Mouse (Mus musculus) ES-E14 (cell line): ENCODE results near the gene Tm4sf20. TPM values are rescaled to one million over a fixed set of nuclear protein-coding genes. Genes with fewer than 3 reads are reported as not detected.

Experiments used
- DNase-seq: peaks from one replicate; pipeline ENCODE4 v3.0.0-alpha.2; 2013; ENCODE audit warnings: low read depth, low spot score
- H3K27ac ChIP-seq: 2 replicates; pipeline ENCODE4 v1.5.1; 2012; ENCODE audit warnings: low read depth, mild to moderate bottlenecking, low read length, moderate library complexity, mixed read lengths; ENCODE audit not compliant: poor library complexity, insufficient read depth, severe bottlenecking
- H3K36me3 ChIP-seq: 2 replicates; pipeline ENCODE4 v1.6.1; 2012; ENCODE audit warnings: mild to moderate bottlenecking, low read length, moderate library complexity, mixed read lengths; ENCODE audit not compliant: control insufficient read depth, poor library complexity, insufficient read depth, severe bottlenecking
- H3K4me1 ChIP-seq, 2 experiments: fragments of 150-350 bp in 1 of 2; sonication (generic) in 1 of 2; 2 replicates each; pipeline ENCODE4 v1.6.1; 2012; ENCODE audit warnings: low read length in 2 of 2, mild to moderate bottlenecking in 1 of 2, mixed read lengths in 1 of 2; ENCODE audit not compliant: control insufficient read depth in 2 of 2, insufficient read depth in 2 of 2, poor library complexity in 1 of 2
- H3K4me3 ChIP-seq, 2 experiments: fragments of 150-350 bp in 1 of 2; sonication (generic) in 1 of 2; 2 replicates each; pipeline ENCODE4 v1.5.1; 2012; ENCODE audit warnings: low read length in 2 of 2, low read depth in 1 of 2, mild to moderate bottlenecking in 1 of 2, mixed read lengths in 1 of 2; ENCODE audit not compliant: insufficient read depth in 1 of 2, poor library complexity in 1 of 2, severe bottlenecking in 1 of 2
- H3K9ac ChIP-seq: 2 replicates; pipeline ENCODE4 v1.6.1; 2012; ENCODE audit warnings: low read depth, mild to moderate bottlenecking, low read length, mixed read lengths; ENCODE audit not compliant: poor library complexity, insufficient read depth, severe bottlenecking
- H3K9me3 ChIP-seq: fragments of 150-350 bp; sonication (generic); 2 replicates; pipeline ENCODE4 v1.6.1; 2012; ENCODE audit warnings: low read depth, mild to moderate bottlenecking, low read length; ENCODE audit not compliant: control insufficient read depth, insufficient read depth
- CHD2 ChIP-seq: IDR thresholded peaks from 2 replicates; pipeline ENCODE4 v1.6.1; 2014; ENCODE audit warnings: mild to moderate bottlenecking, low read depth, low read length, inconsistent platforms
- HCFC1 ChIP-seq: IDR thresholded peaks from 2 replicates; pipeline ENCODE4 v1.6.1; 2012; ENCODE audit warnings: low read length, inconsistent platforms, borderline replicate concordance; ENCODE audit not compliant: insufficient read depth
- MAFK ChIP-seq: IDR thresholded peaks from 2 replicates; pipeline ENCODE4 v1.6.1; 2014; ENCODE audit warnings: mild to moderate bottlenecking, low read depth, low read length, inconsistent platforms; ENCODE audit not compliant: insufficient read depth
- ZC3H11A ChIP-seq: IDR thresholded peaks from 2 replicates; pipeline ENCODE4 v1.6.1; 2012; ENCODE audit warnings: low read depth, mild to moderate bottlenecking, inconsistent platforms, low read length, borderline replicate concordance
- ZNF384 ChIP-seq: IDR thresholded peaks from 2 replicates; pipeline ENCODE4 v1.6.1; 2012; ENCODE audit warnings: low read depth, low read length, inconsistent platforms
- in situ Hi-C, 2 experiments: fragments of 600-800 bp; cut with MboI; formaldehyde crosslinking; loops; one replicate each; pipeline ENCODE4 v1.15.1; 2025; ENCODE audit warnings: low sequenced_read_pairs in 2 of 2, inconsistent platforms in 1 of 2; ENCODE audit not compliant: unreplicated experiment in 2 of 2
- total RNA-seq: library from RNA; depleted of rRNA; stranded (reverse); fragments of 300-350 nt; gene quantifications from 2 replicates; pipeline ENCODE4 v1.2.3, GENCODE M21; 2012; rRNA removed

Tm4sf20 gene
- not detected in 2 replicates for total RNA-seq

DNA sequence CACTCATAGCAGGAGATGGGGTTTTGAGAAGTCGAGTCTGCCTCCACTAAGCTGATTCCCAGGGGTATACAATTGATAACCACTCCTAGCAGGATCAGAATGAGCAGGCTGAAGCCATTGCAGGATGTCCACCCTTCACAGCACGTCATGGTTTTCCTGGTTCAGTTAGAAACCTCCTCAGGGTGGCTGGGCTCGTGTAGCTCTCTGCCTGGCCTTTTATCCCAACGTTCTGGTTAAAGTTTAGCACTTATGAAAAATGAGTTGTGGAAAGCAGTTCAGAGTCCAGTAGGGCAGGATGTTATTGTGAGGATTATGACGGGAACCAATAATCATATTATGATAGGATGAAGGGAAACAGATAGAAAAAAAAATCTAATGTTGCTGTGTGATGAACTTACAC lies at the start of gene Tm4sf20:
Gene Tm4sf20, minus strand, starts transcription at position 193 of the 400 bp plus-strand sequence.
- DNase-seq: no peak
- Histone ChIP-seq H3K9ac (no peak within 1 kb of the TSS), H3K9me3 (no peaks in the 10 kb centered on the region), H3K4me1 (no peaks in the 10 kb centered on the region), H3K27ac (no peak within 1 kb of the TSS), H3K36me3 (no peaks in the 10 kb centered on the region), H3K4me3 (no peak within 1 kb of the TSS)
- in situ Hi-C loops: loop anchor here in 1 of 2 experiments (10.0 kb wide), 1 partner anchor 213 kb away; no protein-coding TSS in a partner anchor
- TF ChIP-seq ZC3H11A (no peak), ZNF384 (no peak), CHD2 (no peak), MAFK (no peak), HCFC1 (no peak)

DNA sequence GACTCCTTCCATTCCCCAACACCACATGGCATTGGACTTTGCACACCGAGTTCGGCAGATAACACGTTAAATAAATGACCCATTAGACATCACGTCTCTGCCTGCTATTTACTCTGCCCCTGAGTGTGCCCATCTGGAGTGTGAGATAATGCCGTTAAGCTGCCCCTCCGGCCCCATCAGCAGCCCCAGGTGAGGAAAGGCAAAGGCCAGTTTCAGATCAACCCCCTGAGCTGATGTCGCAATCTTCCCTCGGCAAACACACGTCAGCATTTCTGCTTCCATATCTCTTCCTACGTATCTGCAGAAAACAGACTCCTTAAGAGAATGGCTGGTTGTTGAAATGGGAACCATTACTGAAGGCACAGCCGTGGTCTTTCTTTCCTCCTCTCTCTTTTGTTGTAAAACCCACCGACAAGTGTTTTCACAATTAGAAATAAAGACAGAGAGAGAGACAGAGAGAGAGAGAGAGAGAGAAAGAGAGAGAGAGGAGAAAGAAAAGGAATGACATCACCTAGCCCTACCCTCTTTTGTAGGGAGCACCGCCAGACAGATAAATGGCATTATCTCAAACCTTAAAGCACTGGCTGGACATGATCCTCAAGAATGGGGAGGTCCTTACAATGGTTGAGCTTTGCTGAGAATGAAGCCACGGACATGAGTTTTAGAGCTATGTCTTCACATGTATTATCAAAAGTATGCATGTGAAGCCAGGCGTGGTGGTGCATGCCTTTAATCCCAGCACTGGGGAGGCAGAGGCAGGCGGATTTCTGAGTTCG lies 47.9 kb upstream of the Tm4sf20 start:
- Histone ChIP-seq H3K36me3 (no peaks in the 10 kb centered on the region), H3K9ac (no peak overlapping the region), H3K9me3 (no peaks in the 10 kb centered on the region), H3K27ac (no peak overlapping the region), H3K4me1 (peaks cover 4 to 6% of the 10 kb centered on the region in 2 experiments; a peak in 3 of 4 replicates), H3K4me3 (no peak overlapping the region)
- in situ Hi-C loops: loop anchor here in 1 of 2 experiments (25.0 kb wide), 1 partner anchor 171 kb away; no protein-coding TSS in a partner anchor
- TF ChIP-seq ZC3H11A (no peak), MAFK (no peak), HCFC1 (no peak), CHD2 (no peak), ZNF384 (no peak)
- DNase-seq: no peak

GRCm38 (mm10) chr1:82811766-82812165 lies 43.5 kb upstream of the Tm4sf20 start:
- Histone ChIP-seq H3K36me3 (no peaks in the 10 kb centered on the region), H3K27ac (no peak overlapping the region), H3K9me3 (no peaks in the 10 kb centered on the region), H3K9ac (no peak overlapping the region), H3K4me3 (no peak overlapping the region), H3K4me1 (no peaks in the 10 kb centered on the region)
- TF ChIP-seq ZNF384 (no peak), CHD2 (no peak), MAFK (no peak), ZC3H11A (no peak), HCFC1 (no peak)
- in situ Hi-C loops: loop anchor here in 1 of 2 experiments (25.0 kb wide), 1 partner anchor 176 kb away; no protein-coding TSS in a partner anchor
- DNase-seq: no peak

DNA sequence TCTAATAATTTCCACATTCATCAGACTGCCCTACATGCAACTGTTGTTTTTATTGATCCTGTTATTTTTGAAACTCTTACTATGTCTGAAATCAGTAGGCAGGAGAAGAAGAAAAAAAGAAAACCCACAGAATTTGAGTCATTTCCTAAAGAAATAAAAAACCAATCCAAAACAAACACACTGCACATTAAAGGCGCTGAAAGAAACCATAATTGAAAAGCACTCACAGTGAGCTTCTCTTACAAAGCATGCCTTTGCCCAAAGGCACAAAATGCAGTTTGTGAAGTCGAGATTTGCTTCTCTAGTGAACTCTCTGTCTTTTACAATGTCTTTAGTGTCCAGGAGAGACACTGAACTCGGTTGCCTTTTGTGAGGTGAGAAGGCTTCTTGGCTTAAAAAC lies 40.3 kb upstream of the Tm4sf20 start:
- Histone ChIP-seq H3K27ac (no peak overlapping the region), H3K36me3 (no peaks in the 10 kb centered on the region), H3K9me3 (no peaks in the 10 kb centered on the region), H3K9ac (no peak overlapping the region), H3K4me1 (no peaks in the 10 kb centered on the region), H3K4me3 (no peak overlapping the region)
- no peak for TF ChIP-seq MAFK
- TF ChIP-seq HCFC1: no peak
- no peak for TF ChIP-seq CHD2
- no peak for TF ChIP-seq ZC3H11A
- no peak for TF ChIP-seq ZNF384
- no peak for DNase-seq
- in situ Hi-C loops: loop anchor here (10.0 to 25.0 kb wide), 2 partner anchors 176 to 179 kb away; no protein-coding TSS in a partner anchor
